Mouse (Mus musculus) c-Kit-negative CD71-positive TER-119-positive erythroid progenitor cells, embryonic 14.5 days (primary cell): ENCODE data around the gene Scn8a.

ENCODE experiments used
- DNase-seq: peaks from one replicate; pipeline ENCODE4 v3.0.0-alpha.2; 2013; ENCODE audit warnings: low read depth, low spot score

Scn8a gene

DNA sequence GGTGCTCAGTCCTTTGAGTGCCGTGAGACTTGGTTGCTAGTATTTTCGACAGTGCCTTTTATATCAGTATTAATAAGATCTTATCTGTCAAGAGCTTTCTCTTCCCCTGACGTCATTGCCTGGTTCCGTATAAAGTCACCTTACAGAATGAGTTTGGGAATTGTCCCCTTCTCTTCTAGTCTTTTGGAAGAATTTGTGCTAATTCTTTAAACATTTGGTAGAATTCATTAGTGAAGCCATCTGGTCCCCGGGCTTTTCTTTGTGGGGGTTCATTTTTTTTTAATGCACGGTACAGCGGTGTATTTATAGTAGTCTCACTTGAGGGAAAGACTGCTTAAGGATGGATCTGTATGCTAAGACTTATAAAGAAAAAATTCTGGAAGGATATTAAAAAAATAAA lies 84.3 kb downstream of the Scn8a start:
- DNase-seq = no peak

DNA sequence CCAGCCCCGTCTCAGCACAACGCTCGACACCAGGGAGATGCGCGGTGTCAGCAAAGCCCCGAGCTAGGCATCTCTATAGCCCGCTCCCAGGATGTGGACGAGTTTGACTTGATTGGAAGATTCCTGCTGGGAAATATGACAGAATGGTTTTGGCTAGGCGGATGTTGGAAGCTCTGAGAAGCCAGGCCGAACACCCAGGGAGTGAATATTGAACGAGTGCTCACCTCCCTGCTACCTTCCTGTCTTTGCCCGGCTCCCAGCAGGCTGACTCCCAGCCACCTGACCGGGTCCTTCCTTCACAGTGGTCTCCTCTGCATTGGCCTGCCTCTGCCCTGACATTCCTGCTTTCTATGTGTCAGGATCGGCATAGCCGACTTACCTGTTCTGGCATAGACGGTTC lies 85.1 kb downstream of the Scn8a start:
- DNase-seq = no peak

GRCm38 (mm10) chr15:100960958-100961357 lies 91.3 kb downstream of the Scn8a start:
- DNase-seq = no peak

DNA sequence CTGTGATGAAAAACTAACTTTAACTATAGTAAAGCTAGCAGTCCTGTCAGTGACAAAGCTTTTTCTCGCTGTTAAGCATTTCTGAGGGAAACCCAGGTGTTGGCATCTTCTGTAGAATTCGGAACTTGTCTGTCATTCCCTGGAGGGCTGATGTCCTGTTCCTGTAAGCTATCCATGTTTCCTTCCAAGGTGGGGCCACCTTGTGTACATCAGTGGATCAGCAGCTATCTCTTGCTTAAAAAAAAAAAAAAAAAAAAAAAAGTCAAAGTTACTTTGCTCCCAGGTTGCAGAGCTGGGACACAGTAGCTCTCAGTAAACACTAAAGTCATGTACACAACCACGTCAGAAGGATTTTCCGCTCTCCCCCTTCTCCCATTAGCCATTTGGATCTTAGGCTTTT lies 91.9 kb downstream of the Scn8a start:
- no peak for DNase-seq

DNA sequence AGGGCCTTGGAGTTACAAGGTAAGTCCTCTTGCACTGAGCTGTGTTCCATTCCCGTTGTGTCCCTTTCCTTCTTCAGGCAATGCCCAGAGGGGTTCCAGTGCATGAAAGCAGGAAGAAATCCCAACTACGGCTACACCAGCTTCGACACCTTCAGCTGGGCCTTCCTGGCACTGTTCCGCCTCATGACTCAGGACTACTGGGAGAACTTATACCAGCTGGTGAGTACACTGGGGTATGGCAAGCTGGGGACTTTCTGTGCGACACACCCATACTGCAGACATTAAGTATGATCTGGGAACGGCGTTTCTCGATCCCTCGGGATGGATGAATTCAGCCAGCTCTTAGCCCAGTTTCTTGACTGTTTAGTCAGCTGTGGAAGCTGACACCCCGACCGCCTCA lies 101.8 kb downstream of the Scn8a start:
- no peak for DNase-seq

DNA sequence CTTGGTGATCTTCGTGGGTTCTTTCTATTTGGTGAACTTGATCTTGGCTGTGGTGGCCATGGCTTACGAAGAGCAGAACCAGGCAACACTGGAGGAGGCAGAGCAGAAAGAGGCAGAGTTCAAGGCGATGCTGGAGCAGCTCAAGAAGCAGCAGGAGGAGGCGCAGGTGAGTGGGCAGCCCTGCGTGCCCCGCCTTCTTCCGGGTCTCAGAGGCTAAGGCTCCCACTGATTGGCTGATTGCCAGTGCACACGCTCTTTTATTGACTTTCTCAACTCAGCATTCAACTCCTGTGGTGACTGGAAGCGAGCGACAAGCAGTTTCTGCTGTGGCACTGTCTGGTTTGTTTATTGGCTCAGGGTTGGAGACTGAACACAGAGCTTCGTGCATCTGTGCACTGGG lies 103.1 kb downstream of the Scn8a start:
- no peak for DNase-seq

GRCm38 (mm10) chr15:100974679-100975078 lies 105.0 kb downstream of the Scn8a start:
- DNase-seq = no peak

GRCm38 (mm10) chr15:100983427-100984153 lies 113.9 kb downstream of the Scn8a start:
- no peak for DNase-seq

DNA sequence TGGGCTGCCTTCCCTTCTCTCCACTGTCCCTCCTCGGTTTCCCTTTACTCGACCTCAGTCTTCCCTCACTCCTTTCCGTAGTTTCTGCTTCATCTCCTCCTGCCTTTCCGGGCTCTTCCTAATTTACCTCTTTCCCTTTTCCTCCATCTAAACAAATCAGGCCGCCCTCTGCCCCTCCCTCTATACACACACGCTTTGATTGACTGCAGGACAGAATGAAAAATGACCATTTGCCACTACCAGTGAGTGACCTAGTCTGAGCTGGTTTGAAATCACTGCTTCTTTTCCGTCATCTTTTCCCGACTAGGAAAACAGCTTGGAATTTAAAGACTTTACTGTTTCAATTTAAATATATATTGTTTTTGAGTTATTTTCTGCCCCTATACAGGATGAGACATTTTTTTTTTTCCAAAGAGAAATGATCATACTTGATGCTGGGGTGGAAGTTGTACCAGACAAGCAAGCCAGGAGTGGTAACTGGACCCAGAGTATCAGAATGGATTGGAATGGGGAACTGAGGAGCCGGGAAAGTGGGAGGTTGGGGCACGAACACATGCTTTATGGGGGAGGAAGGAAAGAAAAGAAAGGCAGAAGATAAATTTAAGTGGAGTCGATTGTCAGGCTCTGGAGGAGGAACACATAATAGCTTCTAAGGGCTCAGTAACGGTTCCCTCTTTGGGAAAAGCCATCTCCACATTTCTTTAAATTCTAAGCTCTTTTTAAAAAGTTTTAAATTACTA lies 114.7 kb downstream of the Scn8a start:
- DNase-seq = no peak

DNA sequence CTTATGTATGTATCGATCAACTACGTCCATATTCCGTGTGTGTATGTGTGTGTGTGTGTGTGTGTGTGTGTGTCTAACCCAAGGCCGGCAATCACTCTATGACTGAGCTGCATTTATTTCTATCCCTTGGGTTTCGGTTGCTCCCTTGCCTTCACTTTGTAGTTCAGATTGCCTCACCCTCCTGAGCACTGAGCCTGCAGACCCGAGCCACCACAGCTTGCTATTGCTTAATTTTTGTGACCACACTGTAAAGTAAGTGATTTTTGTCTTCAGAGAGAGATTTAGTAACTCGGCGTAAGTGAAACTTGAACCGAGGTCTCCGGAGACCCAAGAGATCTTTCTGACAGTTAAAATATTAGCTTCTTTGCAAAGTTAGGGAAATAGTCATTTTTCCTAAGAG lies 116.8 kb downstream of the Scn8a start:
- DNase-seq = no peak

- DNase-seq = no peak
These were observed 117.4 kb downstream of the Scn8a start for GRCm38 (mm10) chr15:100987031-100987430.

DNA sequence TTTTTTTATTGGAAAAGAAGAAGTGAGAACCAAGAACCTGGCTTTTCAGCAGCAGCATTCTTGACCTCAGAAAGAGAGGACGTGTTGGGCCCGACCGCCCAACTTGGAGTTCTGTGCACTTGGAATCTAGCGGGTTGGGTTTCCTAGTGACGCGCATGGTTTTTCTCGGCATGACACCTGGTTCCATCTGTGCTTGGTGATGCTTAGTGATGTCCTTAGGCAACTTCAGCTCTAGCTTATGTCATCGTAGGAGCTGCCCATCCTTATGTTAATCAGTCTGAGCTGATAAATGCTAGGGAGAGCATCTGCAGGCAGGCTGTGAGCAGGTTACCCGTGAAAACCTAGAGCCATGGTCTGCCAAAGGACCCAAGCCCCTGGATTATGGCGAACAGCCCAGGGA lies 120.6 kb downstream of the Scn8a start:
- DNase-seq = no peak

- DNase-seq = no peak
These were observed 127.4 kb downstream of the Scn8a start for GRCm38 (mm10) chr15:100997090-100997489.

- DNase-seq = no peak
These were observed 132.0 kb downstream of the Scn8a start for GRCm38 (mm10) chr15:101001685-101002084.

- DNase-seq = no peak
These were observed 132.8 kb downstream of the Scn8a start for GRCm38 (mm10) chr15:101002466-101002865.

- DNase-seq = no peak
These were observed 134.9 kb downstream of the Scn8a start for GRCm38 (mm10) chr15:101004538-101004937.

DNA sequence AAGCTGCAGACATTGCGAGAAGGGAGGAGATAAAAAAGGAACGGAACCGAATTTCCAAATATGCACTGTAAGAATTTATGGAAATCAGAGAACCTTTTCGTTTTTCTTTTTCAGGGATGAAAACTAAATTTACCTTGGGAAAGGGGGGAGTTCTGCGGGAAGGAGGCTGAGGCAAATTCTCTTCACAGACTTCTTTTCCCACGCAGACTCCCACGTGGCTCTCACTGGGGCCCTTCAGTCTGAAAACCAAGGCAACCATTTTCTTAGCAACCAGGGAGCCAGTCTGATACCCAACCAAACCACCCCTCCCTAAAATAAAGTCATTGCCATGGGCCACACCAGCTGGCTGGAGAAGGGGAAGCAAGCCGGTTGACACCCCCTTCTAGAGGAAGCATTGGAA lies 136.1 kb downstream of the Scn8a start:
- no peak for DNase-seq

- DNase-seq = no peak
These were observed 136.8 kb downstream of the Scn8a start for GRCm38 (mm10) chr15:101006251-101007040.

GRCm38 (mm10) chr15:101007236-101007635 lies 137.6 kb downstream of the Scn8a start:
- no peak for DNase-seq

- no peak for DNase-seq
These were observed 138.8 kb downstream of the Scn8a start for GRCm38 (mm10) chr15:101008386-101009010.

DNA sequence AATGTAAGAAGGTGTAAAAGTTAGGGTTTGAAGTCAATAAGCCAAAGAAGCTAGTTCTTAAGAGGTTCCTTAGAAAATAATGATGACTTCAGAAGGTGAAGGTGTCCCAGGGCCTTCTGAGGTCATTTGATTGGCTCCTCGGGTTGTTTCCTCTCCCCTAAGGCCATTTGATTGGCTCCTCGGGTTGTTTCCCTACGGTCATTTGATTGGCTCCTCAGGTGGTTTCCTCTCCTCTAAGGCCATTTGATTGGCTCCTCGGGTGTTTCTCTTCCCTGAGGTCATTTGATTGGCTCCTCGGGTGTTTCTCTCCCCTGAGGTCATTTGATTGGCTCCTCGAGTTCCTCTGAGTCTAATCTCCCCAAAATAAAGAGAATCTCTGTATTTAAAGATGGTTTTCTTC lies 141.7 kb downstream of the Scn8a start:
- no peak for DNase-seq

DNA sequence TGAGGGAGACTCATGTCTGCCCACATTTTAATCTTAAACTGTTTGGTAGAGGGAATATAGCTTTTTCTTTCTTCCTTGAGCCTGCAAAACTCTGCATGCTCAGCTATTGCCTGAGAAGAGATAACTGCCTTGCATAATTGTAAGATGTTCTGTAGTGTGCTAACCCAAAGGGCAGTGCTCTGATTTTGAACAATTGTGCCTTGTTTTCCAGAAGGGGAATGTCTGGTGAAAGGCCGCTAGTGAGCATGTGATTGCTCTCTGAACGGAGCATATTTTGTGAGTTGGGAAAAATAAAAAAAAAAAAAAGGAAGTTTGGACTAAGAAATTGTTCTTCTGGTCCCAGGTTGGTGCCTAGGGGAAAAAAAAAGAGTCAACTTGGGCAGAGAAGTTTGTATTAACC lies 159.3 kb downstream of the Scn8a start:
- DNase-seq = no peak
